Mouse (Mus musculus): ENCODE data around the gene Ntrk2.

The Ntrk2 gene

DNA sequence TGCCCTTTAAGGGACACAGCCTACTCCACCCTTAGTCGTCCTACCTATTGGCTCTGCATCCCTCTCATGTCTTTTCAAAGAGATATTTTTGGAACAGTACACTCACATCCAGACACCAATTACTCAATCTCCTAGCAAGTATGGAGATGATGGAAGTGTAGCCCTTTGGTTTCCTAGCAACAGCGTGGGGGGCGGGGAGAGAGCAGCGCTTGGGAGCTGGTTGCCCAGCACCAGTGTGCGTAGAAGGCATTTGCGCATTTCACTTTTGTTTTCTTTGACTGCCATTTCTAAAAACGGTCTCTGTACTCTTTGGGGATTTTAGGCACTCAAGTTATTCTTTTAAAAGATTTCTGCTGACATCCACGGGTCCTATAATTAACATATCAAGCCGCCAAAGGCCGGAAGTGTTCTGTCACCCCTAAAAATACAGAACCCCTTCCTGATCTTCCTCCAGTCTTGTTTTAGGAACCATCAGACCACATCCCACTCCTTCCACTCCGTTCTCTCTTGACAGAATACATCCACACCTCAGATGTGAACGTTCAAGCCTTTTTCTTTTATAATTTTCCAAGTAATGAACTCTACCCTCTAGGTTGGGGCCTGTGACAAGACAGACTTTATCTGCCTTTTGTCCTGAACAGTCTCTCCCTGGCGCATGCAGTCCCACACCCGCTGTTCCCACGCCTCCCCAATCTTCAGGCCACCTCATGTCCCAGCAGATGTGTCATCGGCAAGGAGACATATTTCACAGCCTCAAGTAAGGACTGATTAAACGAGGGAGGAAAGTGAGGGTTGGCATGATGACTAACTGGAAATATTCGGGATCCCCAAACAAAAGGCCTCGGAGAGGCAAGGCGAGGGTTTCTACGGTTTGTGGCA lies 339.5 kb downstream of the Ntrk2 start:
- DNase-seq, result peak; percentile 79

DNA sequence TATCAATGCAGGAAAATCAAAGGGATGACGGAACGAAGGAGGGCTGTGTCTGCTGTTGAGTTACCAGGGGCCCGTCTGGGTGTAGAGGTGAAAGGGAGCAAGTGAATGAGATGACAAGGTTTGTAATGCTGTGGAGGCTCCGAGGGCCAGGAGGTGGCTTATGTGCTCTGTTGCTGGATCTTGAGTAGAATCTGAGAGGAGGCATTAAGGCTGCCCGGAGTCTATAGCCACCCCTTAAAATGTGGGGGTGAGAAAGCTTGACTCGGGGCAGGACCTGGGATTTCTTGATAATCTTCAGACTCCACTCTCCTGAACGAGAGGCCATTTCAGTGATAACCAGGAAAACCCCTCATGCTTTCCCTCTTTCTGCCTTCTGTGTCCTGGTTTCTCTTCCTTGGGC lies 340.2 kb downstream of the Ntrk2 start:
- no peak for DNase-seq

DNA sequence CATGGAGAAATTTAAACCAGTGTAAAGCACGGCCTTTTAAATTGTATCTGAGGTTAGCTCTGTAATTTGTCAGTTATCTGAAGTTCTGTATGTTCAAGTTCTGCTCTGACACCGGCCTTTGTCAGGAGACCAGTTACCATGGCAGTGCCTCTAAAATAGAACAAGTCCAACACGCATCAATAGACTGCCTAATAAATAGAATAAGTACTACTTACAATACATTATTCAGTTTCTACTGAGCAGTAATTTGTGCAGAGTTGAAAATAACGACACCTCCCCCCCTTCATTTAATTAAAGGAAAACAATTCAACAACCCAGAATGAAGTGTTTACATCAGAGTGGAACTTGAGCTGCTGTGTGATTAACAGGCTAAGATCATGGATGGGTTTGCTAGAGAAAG lies 341.6 kb downstream of the Ntrk2 start:
- no peak for DNase-seq

DNA sequence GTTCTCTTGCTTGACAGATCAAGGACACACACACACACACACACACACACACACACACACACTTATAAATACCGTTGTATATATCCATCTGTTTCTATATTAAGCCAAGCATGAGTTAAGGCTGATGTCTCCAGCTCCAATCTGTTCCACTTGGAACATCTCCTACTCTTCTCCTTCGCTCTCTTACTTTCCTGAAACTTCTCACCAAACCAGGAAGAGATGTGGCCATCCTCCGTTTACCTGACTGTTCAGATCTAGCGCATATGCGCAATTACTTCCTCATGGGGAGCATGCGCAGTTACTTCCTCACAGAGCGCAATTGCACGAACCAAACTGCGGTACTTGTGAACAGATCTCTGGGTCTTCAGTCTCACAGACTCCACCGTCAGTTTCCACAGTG lies 342.4 kb downstream of the Ntrk2 start:
- no peak for DNase-seq

DNA sequence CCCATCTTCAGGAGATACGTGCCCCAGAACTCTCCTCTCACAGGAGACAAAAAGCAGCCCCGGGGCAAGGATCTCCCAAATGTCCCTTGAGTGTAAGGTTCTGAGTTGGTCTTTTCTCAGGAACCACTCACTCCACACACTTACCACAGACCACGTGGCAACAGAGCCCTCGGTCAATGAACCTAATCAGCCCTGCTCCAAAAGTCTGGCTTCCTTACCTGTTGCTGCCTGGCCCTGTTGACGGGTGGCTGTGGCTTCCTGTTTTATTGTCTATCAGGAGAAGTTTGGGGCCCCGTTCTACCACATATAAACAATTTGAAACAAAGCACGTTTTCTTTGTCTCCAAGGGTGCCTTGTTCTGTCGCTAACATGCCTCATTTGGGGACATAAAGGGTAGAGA lies 357.6 kb downstream of the Ntrk2 start:
- no peak for DNase-seq

DNA sequence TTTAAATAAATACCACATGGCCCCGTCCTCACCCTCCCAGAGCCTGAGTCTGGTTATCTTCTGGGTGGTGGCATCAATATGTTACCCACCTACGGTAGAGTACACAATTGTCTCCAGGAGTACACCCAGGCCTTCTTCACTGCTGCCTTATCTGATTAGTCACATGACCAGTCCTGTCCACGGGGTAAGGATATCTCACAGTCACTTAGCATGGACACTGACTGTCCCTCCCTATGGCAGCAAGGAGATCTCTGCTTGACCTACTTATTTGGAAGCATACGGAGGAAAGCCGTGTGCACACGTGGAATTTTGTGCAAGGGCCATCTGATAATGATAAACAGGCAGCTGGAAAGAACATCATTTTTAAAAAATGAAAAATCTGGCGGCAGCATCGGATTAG lies 367.5 kb downstream of the Ntrk2 start:
- DNase-seq, result no peak

DNA sequence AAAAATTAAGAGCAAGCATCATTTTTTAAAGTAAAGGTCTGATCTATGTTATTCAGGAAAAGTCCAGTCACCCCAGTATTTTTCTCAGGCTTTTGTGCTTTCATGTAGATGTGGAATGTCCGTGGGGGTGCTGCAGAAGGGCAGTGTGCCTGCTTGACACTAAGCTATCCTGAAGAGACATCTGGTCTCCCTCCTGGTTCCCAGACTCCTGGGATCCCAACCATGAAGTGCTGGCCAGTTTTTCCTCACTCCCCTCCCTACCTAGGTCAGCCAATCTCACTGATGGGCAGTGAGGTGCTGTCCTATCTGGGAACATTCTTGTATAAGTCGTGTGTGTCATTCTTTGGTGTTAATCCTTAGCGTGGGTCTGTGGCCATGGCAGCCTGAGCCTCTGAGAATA lies 369.7 kb downstream of the Ntrk2 start:
- DNase-seq, result no peak

DNA sequence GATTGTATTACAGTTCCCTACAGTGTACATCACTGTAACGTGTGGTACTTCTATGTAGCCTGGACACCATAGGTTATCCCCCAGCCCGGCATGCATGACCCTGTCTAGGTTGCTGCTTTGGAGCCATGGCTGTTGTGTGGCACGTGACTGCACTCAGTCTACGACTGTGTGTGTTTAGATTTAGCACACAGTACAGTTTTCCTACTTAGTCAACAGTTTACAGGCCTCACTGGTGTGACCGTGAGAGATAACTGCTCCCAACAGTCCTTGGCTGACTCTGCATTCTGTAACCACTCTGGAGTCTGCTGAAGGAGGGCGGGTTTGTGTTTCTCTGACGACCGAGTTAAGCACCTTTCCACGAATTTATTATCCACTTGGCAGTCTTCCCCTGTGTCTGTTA lies 370.1 kb downstream of the Ntrk2 start:
- DNase-seq, result no peak

DNA sequence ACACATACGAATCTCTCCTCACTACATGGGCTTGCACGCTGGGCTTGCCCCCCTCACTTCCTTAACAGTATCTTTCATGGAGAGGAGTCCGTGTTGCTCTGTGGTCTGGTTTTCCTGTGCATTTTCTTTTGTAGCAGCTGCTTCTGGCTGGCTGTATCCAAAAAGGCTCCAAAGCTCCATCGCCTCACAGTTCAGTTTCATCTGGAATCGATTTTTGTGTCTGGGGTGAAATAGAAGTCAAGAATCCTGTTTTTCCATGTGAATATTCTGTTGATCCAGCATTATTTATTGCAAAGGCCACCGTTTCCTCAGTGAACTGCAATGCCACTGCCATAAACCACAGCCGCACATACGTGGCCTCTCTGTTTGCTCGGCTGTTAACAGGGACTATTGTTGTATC lies 370.6 kb downstream of the Ntrk2 start:
- DNase-seq, result peak; percentile 43

DNA sequence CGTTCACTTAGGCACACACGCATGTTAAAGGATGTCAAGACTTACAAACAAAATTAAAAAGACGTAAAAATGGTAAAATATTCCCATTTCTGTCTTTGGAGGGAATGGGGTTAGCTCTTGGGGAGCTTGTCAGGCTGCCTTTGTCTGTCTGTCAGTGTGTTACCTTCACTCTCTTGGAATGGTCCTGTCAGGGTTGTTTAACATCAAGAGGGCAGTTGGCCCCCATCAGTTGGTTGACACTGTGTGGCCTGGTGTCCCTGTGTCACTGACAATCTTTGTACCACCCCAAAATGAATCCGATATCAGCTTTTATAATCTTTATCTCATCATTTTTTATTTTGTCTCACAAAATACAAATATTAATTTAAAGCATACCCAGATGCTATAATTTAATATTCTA lies 373.6 kb downstream of the Ntrk2 start:
- no peak for DNase-seq

DNA sequence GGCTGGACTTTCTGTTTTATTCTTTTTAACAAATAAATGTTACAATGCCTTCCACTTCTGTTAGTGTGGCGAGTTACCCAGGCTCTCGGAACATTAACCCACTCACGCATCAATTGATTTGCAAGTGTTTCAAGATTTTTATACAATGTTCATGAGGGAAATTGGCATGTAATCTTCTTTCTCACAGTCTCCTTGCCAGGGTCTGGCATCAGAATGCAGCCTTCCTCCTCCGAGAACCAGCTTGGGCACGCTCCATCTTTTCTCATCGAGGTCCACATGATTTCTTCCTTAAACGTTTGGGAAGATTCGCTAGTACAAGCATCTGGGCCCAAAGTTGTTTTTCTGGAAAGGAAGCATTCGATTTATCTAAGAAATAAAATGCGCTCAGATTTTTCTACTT lies 374.4 kb downstream of the Ntrk2 start:
- no peak for DNase-seq

DNA sequence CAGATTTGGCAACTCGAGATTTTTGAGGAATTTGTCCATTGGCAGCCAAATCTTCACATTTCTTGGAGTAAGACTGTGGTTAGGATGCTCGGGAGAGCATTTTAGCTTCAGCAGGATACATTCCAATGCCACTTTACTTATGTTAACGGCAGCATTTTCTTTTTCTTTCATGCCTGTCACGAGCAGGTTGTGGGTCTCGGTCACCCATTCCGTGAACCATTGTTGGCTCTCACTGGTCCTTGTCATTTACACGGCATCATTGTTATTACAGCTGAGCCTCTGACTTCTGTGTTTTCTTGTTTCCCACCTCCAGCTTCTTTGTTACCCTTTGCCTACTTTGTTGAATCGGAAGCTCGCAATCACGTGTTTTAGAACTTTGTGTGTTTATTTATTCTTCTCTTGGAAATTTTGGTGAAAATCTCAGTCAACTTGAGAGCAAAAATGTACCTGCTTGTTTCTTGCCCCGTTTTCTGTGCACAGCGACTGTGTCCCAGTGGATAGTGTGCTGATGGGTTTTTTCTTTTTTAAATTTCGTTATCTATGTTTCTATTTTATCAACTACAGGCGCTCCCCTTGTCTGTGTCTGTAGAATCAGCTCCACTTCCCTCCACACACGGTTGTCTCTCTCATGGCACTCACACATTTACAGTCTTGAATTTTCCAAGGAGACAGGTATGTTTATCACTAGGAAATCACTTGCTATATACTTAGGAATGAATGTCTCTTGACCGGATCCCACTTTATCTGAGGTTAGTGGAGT lies 375.0 kb downstream of the Ntrk2 start:
- DNase-seq, result no peak

DNA sequence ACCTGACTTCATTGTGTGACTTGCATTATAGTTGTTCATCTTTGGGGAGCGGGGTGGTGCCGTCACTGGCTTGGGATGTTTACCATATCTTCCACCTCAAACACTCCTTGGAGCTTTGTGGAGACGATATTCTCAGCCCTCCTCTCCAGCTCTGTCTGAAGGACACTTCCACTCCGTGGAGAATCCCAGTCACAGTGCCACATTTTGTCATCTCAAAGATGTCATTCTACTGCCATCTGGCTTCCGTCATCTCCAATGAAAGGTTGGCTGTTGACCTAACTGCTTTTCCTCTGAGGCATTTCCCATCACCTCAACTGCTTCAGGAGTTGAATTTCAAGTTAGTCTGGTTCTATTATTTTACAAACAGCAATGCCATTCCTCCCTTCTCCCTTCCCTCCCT lies 376.3 kb downstream of the Ntrk2 start:
- peak; percentile 27 for DNase-seq
